Mouse (Mus musculus): ENCODE measurements around the gene Pcdh7. TPM values are rescaled to one million over a fixed set of nuclear protein-coding genes. Genes with fewer than 3 reads are reported as not detected.

The Pcdh7 gene
- polyA plus RNA-seq, 2 experiments = 0.34 to 0.64 TPM

GRCm38 (mm10) chr5:57807350-57807749, 89.6 kb downstream of the Pcdh7 start:
- H3K4me2 ChIP-seq (ENCODE audit: low read depth) = no peak overlapping the region
- no peak for DNase-seq (ENCODE audit: low read depth in 3 of 3, low spot score in 3 of 3)
- no peak overlapping the region for H3K27ac ChIP-seq
- TF ChIP-seq CTCF (IDR thresholded peaks at IDR 0.05; ENCODE audit: low read depth) (no peak), EP300 (IDR thresholded peaks at IDR 0.05; ENCODE audit: low read depth) (no peak)
- H3K27me3 ChIP-seq (ENCODE audit: control insufficient read depth, insufficient read depth, low read length) = no peaks in the 10 kb centered on the region
- no peak overlapping the region for H3K9ac ChIP-seq (replicated peaks)
- no peaks in the 10 kb centered on the region for H3K36me3 ChIP-seq (replicated peaks; ENCODE audit: control insufficient read depth, insufficient read depth, low read depth)
- no peak overlapping the region for H3K4me3 ChIP-seq (ENCODE audit: insufficient read depth in 1 of 2, low read depth in 2 of 2, low read length in 2 of 2)
- no peak for ATAC-seq (ENCODE audit: insufficient read depth)
- no peaks in the 10 kb centered on the region for H3K4me1 ChIP-seq (replicated peaks; ENCODE audit: control insufficient read depth in 2 of 2, insufficient read depth in 2 of 2, low read length in 1 of 2)
- 10% methylated on average over 2 of the region's 2 CpGs for WGBS (ENCODE audit: insufficient replicate concordance)
- no peaks in the 10 kb centered on the region for H3K9me3 ChIP-seq (ENCODE audit: control insufficient read depth, low read length)

GRCm38 (mm10) chr5:57810641-57811040, 92.9 kb downstream of the Pcdh7 start:
- no peak overlapping the region for H3K4me2 ChIP-seq (ENCODE audit: low read depth)
- H3K4me3 ChIP-seq (ENCODE audit: insufficient read depth in 1 of 2, low read depth in 2 of 2, low read length in 2 of 2) = no peak overlapping the region
- H3K36me3 ChIP-seq (replicated peaks; ENCODE audit: control insufficient read depth, insufficient read depth, low read depth) = no peaks in the 10 kb centered on the region
- no peaks in the 10 kb centered on the region for H3K27me3 ChIP-seq (ENCODE audit: control insufficient read depth, insufficient read depth, low read length)
- no peaks in the 10 kb centered on the region for H3K4me1 ChIP-seq (replicated peaks; ENCODE audit: control insufficient read depth in 2 of 2, insufficient read depth in 2 of 2, low read length in 1 of 2)
- TF ChIP-seq EP300 (IDR thresholded peaks at IDR 0.05; ENCODE audit: low read depth) (no peak), CTCF (IDR thresholded peaks at IDR 0.05; ENCODE audit: low read depth) (no peak)
- H3K9ac ChIP-seq (replicated peaks) = no peak overlapping the region
- no peaks in the 10 kb centered on the region for H3K9me3 ChIP-seq (ENCODE audit: control insufficient read depth, low read length)
- WGBS (ENCODE audit: insufficient replicate concordance) = 60% methylated on average over 1 of the region's 1 CpGs
- DNase-seq (ENCODE audit: low read depth in 3 of 3, low spot score in 3 of 3) = no peak
- no peak for ATAC-seq (ENCODE audit: insufficient read depth)
- no peak overlapping the region for H3K27ac ChIP-seq

- Histone ChIP-seq H3K4me1 (replicated peaks; ENCODE audit: control insufficient read depth in 2 of 2, insufficient read depth in 2 of 2, low read length in 1 of 2) (no peaks in the 10 kb centered on the region), H3K27me3 (ENCODE audit: control insufficient read depth, insufficient read depth, low read length) (no peaks in the 10 kb centered on the region), H3K36me3 (replicated peaks; ENCODE audit: control insufficient read depth, insufficient read depth, low read depth) (no peaks in the 10 kb centered on the region), H3K4me3 (ENCODE audit: insufficient read depth in 1 of 2, low read depth in 2 of 2, low read length in 2 of 2) (no peak overlapping the region), H3K9me3 (ENCODE audit: control insufficient read depth, low read length) (no peaks in the 10 kb centered on the region), H3K27ac (no peak overlapping the region), H3K9ac (replicated peaks) (no peak overlapping the region), H3K4me2 (ENCODE audit: low read depth) (no peak overlapping the region)
- DNase-seq (ENCODE audit: low read depth in 3 of 3, low spot score in 3 of 3) (no peak), ATAC-seq (ENCODE audit: insufficient read depth) (no peak)
- TF ChIP-seq EP300 (IDR thresholded peaks at IDR 0.05; ENCODE audit: low read depth) (no peak), CTCF (IDR thresholded peaks at IDR 0.05; ENCODE audit: low read depth) (no peak)
- WGBS (ENCODE audit: insufficient replicate concordance) = 41% methylated on average over 5 of the region's 5 CpGs
These were observed 98.3 kb downstream of the Pcdh7 start for GRCm38 (mm10) chr5:57815964-57816589.

- Histone ChIP-seq H3K36me3 (replicated peaks; ENCODE audit: control insufficient read depth, insufficient read depth, low read depth) (no peaks in the 10 kb centered on the region), H3K27me3 (ENCODE audit: control insufficient read depth, insufficient read depth, low read length) (no peaks in the 10 kb centered on the region), H3K27ac (no peak overlapping the region), H3K4me1 (replicated peaks; ENCODE audit: control insufficient read depth in 2 of 2, insufficient read depth in 2 of 2, low read length in 1 of 2) (no peaks in the 10 kb centered on the region; a peak in 1 of 4 replicates), H3K4me2 (ENCODE audit: low read depth) (no peak overlapping the region), H3K9me3 (ENCODE audit: control insufficient read depth, low read length) (no peaks in the 10 kb centered on the region), H3K4me3 (ENCODE audit: insufficient read depth in 1 of 2, low read depth in 2 of 2, low read length in 2 of 2) (no peak overlapping the region), H3K9ac (replicated peaks) (no peak overlapping the region)
- ATAC-seq (ENCODE audit: insufficient read depth) (no peak), DNase-seq (ENCODE audit: low read depth in 3 of 3, low spot score in 3 of 3) (no peak)
- WGBS (ENCODE audit: insufficient replicate concordance) = 78% methylated on average over 2 of the region's 2 CpGs
- no peak for TF ChIP-seq EP300 (IDR thresholded peaks at IDR 0.05; ENCODE audit: low read depth)
- TF ChIP-seq CTCF (IDR thresholded peaks at IDR 0.05; ENCODE audit: low read depth) = no peak
These were observed 102.0 kb downstream of the Pcdh7 start for GRCm38 (mm10) chr5:57819788-57820187.

- no peaks in the 10 kb centered on the region for H3K27me3 ChIP-seq (ENCODE audit: control insufficient read depth, insufficient read depth, low read length)
- 80% methylated on average over 8 of the region's 8 CpGs for WGBS (ENCODE audit: insufficient replicate concordance)
- DNase-seq (ENCODE audit: low read depth in 3 of 3, low spot score in 3 of 3) (no peak), ATAC-seq (ENCODE audit: insufficient read depth) (no peak)
- no peak for TF ChIP-seq EP300 (IDR thresholded peaks at IDR 0.05; ENCODE audit: low read depth)
- TF ChIP-seq CTCF (IDR thresholded peaks at IDR 0.05; ENCODE audit: low read depth) = no peak
- H3K27ac ChIP-seq = no peak overlapping the region
- H3K9me3 ChIP-seq (ENCODE audit: control insufficient read depth, low read length) = no peaks in the 10 kb centered on the region
- no peaks in the 10 kb centered on the region for H3K36me3 ChIP-seq (replicated peaks; ENCODE audit: control insufficient read depth, insufficient read depth, low read depth)
- H3K4me1 ChIP-seq (replicated peaks; ENCODE audit: control insufficient read depth in 2 of 2, insufficient read depth in 2 of 2, low read length in 1 of 2) = no peaks in the 10 kb centered on the region; a peak in 1 of 4 replicates
- no peak overlapping the region for H3K9ac ChIP-seq (replicated peaks)
- no peak overlapping the region for H3K4me2 ChIP-seq (ENCODE audit: low read depth)
- H3K4me3 ChIP-seq (ENCODE audit: insufficient read depth in 1 of 2, low read depth in 2 of 2, low read length in 2 of 2) = no peak overlapping the region
These were observed 103.3 kb downstream of the Pcdh7 start for GRCm38 (mm10) chr5:57821099-57821498.

All from liver, embryonic 14.5 days (tissue).